Comparison of ENCODE assay signal across 18 mouse cellular contexts in the genomic region with DNA sequence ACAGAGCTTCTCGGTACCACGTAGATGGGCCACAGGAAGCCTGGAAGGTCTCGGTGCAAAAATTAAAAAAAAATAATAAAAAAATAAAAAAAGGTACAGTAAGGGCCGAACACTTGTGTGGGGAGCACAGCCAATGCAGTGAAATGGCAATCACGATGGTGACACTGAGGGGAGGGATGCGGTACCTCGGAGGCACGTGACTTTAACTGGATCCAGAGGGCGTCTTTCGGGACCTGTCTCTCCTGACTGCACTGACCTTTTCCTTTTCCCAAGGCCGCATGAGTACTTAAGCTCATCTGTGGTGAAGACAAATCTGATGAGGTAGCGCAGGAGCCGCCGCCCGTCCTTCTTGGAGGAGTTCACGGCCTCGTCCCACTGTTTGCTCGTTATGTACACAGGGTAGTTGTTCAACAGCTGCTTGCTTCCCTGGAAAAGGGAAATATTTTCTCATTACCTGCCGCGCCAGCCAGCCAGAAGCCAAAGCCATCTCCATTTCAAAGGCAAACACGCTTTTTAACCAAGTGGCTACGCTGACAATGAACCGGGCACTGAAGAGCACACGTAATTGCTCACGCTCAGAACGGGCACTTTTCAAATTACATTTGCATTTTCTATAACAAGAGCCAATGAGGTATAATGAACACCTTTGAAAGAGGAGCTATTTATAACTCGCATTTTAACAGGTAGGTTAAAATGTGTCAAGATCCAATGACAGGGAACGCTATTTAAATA. TPM values are rescaled to one million over a fixed set of nuclear protein-coding genes. Genes with fewer than 3 reads are reported as not detected.
A peak's percentile ranks its signal among the peaks of the same experiment; 100 is the strongest.
DNase-seq lines count a peak whose midpoint lies in the region; ATAC-seq and TF ChIP-seq lines count a peak whose summit lies in the region.
"Had no signal": no experiment of that assay in that cellular context is flagged by ENCODE, and none has a peak within 500 bp of the region (broad histone marks: within the 10 kb centered on the region; RNA-seq: fewer than 3 reads in every experiment).

No protein-coding gene starts in this region.

- H3K4me1 ChIP-seq in kidney, embryonic 14.5 days (ENCODE audit: control insufficient read depth, insufficient read depth, low read length) = 0 out of 2 replicates have a peak, but pooled peaks cover 15% of the 10 kb centered on the region
- no peaks in the 10 kb centered on the region for H3K4me1 ChIP-seq in forebrain, postnatal 0 days (ENCODE audit: insufficient read depth)
- 0 out of 2 replicates have a peak, but pooled peaks cover 4% of the 10 kb centered on the region for H3K4me1 ChIP-seq in midbrain, embryonic 12.5 days
- no peaks in the 10 kb centered on the region for H3K4me1 ChIP-seq in cerebellum, adult 2 months (ENCODE audit: control insufficient read depth, insufficient read depth, low read length)
- H3K4me1 ChIP-seq in thymus, adult 2 months (replicated peaks; ENCODE audit: control insufficient read depth, insufficient read depth, low read length) = peaks cover 21% of the 10 kb centered on the region

- TF ChIP-seq POLR2A in brain, embryonic 14.5 days (IDR thresholded peaks at IDR 0.05; ENCODE audit: borderline replicate concordance, extremely low read depth, insufficient read depth, insufficient read length, poor library complexity, severe bottlenecking) = no peak
- TF ChIP-seq POLR2A in cerebellum, adult 2 months (IDR thresholded peaks at IDR 0.05; ENCODE audit: borderline replicate concordance, insufficient read depth, low read length) = no peak
- TF ChIP-seq POLR2A in thymus, adult 2 months (IDR thresholded peaks at IDR 0.05; ENCODE audit: control insufficient read depth, extremely low read depth, insufficient read depth, low read length, poor library complexity) = no peak

- ATAC-seq in kidney, embryonic 14.5 days (ENCODE audit: low FRiP score, low TSS enrichment) = no peak
- ATAC-seq in forebrain, postnatal 0 days = peak; percentile 50; the same call in 1 of the 2 replicates
- ATAC-seq in midbrain, embryonic 12.5 days (ENCODE audit: low FRiP score, low read depth) = peak; percentile 56; the same call in 1 of the 2 replicates

- H3K9ac ChIP-seq in kidney, embryonic 14.5 days (ENCODE audit: low read depth, low read length) = no peak overlapping the region
- H3K9ac ChIP-seq in forebrain, postnatal 0 days = no peak overlapping the region
- H3K9ac ChIP-seq in midbrain, embryonic 12.5 days (replicated peaks) = no peak overlapping the region
- H3K9ac ChIP-seq: heart, embryonic 13.5 days; liver, embryonic 14.5 days had no signal

- DNase-seq in kidney, adult 8-10 months = no peak
- peak; percentile 75 for DNase-seq in brain, embryonic 14.5 days (ENCODE audit: low read depth)
- peak; percentile 25 for DNase-seq in forebrain, postnatal 0 days
- DNase-seq in cerebellum, adult 2 months = no peak
- DNase-seq in right cerebral cortex, postnatal 25 days = no peak
- DNase-seq in thymus, adult 2 months = no peak
- DNase-seq: adrenal gland, adult 8-10 months; cerebellum, adult 11 months; cerebellum, postnatal 25 days; gastrocnemius, postnatal 25 days; heart, postnatal 4 days; kidney, postnatal 10 days; thymus, adult 18-20 months had no signal

- TF ChIP-seq CTCF in brain, embryonic 14.5 days (IDR thresholded peaks at IDR 0.05; ENCODE audit: borderline replicate concordance, extremely low read depth, insufficient read depth, insufficient read length) = no peak
- TF ChIP-seq CTCF in forebrain, postnatal 0 days (IDR thresholded peaks at IDR 0.05; ENCODE audit: low read depth) = no peak
- no peak for TF ChIP-seq CTCF in cerebellum, adult 2 months (IDR thresholded peaks at IDR 0.05; ENCODE audit: borderline replicate concordance, insufficient read depth, low read depth, low read length)
- TF ChIP-seq CTCF in thymus, adult 2 months (IDR thresholded peaks at IDR 0.05; ENCODE audit: borderline replicate concordance, control insufficient read depth, extremely low read depth, insufficient read depth, low read length, poor library complexity) = no peak

- WGBS in kidney, embryonic 14.5 days = 44% methylated on average over 28 of the region's 28 CpGs
- 39% methylated on average over 28 of the region's 28 CpGs for WGBS in forebrain, postnatal 0 days
- 79% methylated on average over 28 of the region's 28 CpGs for WGBS in midbrain, embryonic 12.5 days
- WGBS in cerebellum, adult 2 months = 94% methylated on average over 28 of the region's 28 CpGs
- 98% methylated on average over 28 of the region's 28 CpGs for WGBS in thymus, adult 2 months

- H3K36me3 ChIP-seq in kidney, embryonic 14.5 days (ENCODE audit: control insufficient read depth, insufficient read depth, low read length) = peaks cover 17% of the 10 kb centered on the region; the same call in 1 of the 2 replicates
- peaks cover 14% of the 10 kb centered on the region; the same call in 1 of the 2 replicates for H3K36me3 ChIP-seq in forebrain, postnatal 0 days (ENCODE audit: insufficient read depth)
- H3K36me3 ChIP-seq in midbrain, embryonic 12.5 days = peaks cover 11% of the 10 kb centered on the region
- no peaks in the 10 kb centered on the region for H3K36me3 ChIP-seq in thymus, adult 2 months (ENCODE audit: control insufficient read depth, insufficient read depth, low read length)

- 0 out of 2 replicates have a peak, but pooled peaks cover 2% of the 10 kb centered on the region for H3K9me3 ChIP-seq in kidney, embryonic 14.5 days (ENCODE audit: control insufficient read depth, low read length)
- H3K9me3 ChIP-seq in forebrain, postnatal 0 days (ENCODE audit: low read length) = no peaks in the 10 kb centered on the region
- H3K9me3 ChIP-seq in midbrain, embryonic 12.5 days = no peaks in the 10 kb centered on the region
- H3K9me3 ChIP-seq: embryonic facial prominence, embryonic 10.5 days; heart, embryonic 13.5 days had no signal

- H3K4me2 ChIP-seq in kidney, embryonic 14.5 days (replicated peaks; ENCODE audit: low read depth, low read length) = peak overlapping the region; percentile 26
- H3K4me2 ChIP-seq in forebrain, postnatal 0 days (ENCODE audit: low read depth) = peak overlapping the region; percentile 43
- no peak overlapping the region for H3K4me2 ChIP-seq in midbrain, embryonic 12.5 days (replicated peaks)
- H3K4me2 ChIP-seq: heart, embryonic 13.5 days had no signal

- H3K4me3 ChIP-seq in kidney, embryonic 14.5 days (ENCODE audit: low read length) = no peak overlapping the region
- H3K4me3 ChIP-seq in forebrain, postnatal 0 days (ENCODE audit: low read depth, low read length) = peak overlapping the region; percentile 16
- H3K4me3 ChIP-seq in midbrain, embryonic 12.5 days = no peak overlapping the region
- H3K4me3 ChIP-seq in cerebellum, adult 2 months (replicated peaks; ENCODE audit: insufficient read depth, low read depth, low read length) = no peak overlapping the region
- H3K4me3 ChIP-seq in thymus, adult 2 months (ENCODE audit: control insufficient read depth, insufficient read depth, low read length) = no peak overlapping the region
- H3K4me3 ChIP-seq: embryonic facial prominence, embryonic 10.5 days; heart, embryonic 13.5 days had no signal

- H3K27ac ChIP-seq in kidney, embryonic 14.5 days (ENCODE audit: low read depth, low read length) = no peak overlapping the region
- no peak overlapping the region for H3K27ac ChIP-seq in forebrain, postnatal 0 days (ENCODE audit: low read depth, low read length)
- no peak overlapping the region for H3K27ac ChIP-seq in midbrain, embryonic 12.5 days (replicated peaks)
- no peak overlapping the region for H3K27ac ChIP-seq in cerebellum, adult 2 months (ENCODE audit: insufficient read depth, low read length)
- no peak overlapping the region for H3K27ac ChIP-seq in thymus, adult 2 months (ENCODE audit: control insufficient read depth, insufficient read depth, low read length)
- H3K27ac ChIP-seq: embryonic facial prominence, embryonic 10.5 days; heart, embryonic 13.5 days; liver, embryonic 14.5 days had no signal

- H3K27me3 ChIP-seq in kidney, embryonic 14.5 days (ENCODE audit: control insufficient read depth, insufficient read depth, low read length) = no peaks in the 10 kb centered on the region
- no peaks in the 10 kb centered on the region for H3K27me3 ChIP-seq in forebrain, postnatal 0 days (ENCODE audit: insufficient read depth, low read length)
- H3K27me3 ChIP-seq in midbrain, embryonic 12.5 days = no peaks in the 10 kb centered on the region
- H3K27me3 ChIP-seq in cerebellum, adult 2 months (ENCODE audit: control insufficient read depth, insufficient read depth, low read length) = no peaks in the 10 kb centered on the region
- no peaks in the 10 kb centered on the region for H3K27me3 ChIP-seq in thymus, adult 2 months (ENCODE audit: control insufficient read depth, insufficient read depth, low read length)
- H3K27me3 ChIP-seq: heart, embryonic 13.5 days had no signal

RNA-seq across cellular contexts. Expression of a gene that starts 28.1 kb away (rescaled TPM):
- 9.7 and 11.6 TPM in 2 replicates for polyA plus RNA-seq in kidney, embryonic 14.5 days (2014; fragmentation: Nextera tagmentation; extraction: Ambion mirVana)
- 4.6 and 9.5 TPM in 2 replicates for polyA plus RNA-seq in brain, embryonic 14.5 days (2012; rRNA removed)
- 7.2 and 11.5 TPM in 2 replicates for total RNA-seq in forebrain, postnatal 0 days (2014; rRNA removed)
- polyA plus RNA-seq in forebrain, postnatal 0 days (2015; fragmentation: Nextera tagmentation; extraction: Ambion mirVana) = 2.6 and 5.0 TPM in 2 replicates
- polyA plus RNA-seq in midbrain, embryonic 12.5 days (2016; fragmentation: Nextera tagmentation; extraction: Ambion mirVana) = 7.8 and 8.9 TPM in 2 replicates
- polyA plus RNA-seq in cerebellum, adult 2 months (2012; rRNA removed) = 1.6 and 2.0 TPM in 2 replicates
- polyA plus RNA-seq in thymus, adult 2 months (2012; rRNA removed) = 0.75 and 0.89 TPM in 2 replicates

Comparison
In these comparisons a context has a peak if more than half of its experiments do, and no peak if none do; other contexts are left out.
1. DNase-seq: peak in brain, embryonic 14.5 days (single experiment) and forebrain, postnatal 0 days (single experiment); none in kidney, adult 8-10 months (0 of 2), cerebellum, adult 2 months (0 of 2), right cerebral cortex, postnatal 25 days (single experiment) and thymus, adult 2 months (single experiment).